Mouse (Mus musculus) CH12.LX (cell line): ENCODE measurements around the gene Gins3.

Experiments used
- CTCF ChIP-seq, 2 experiments: IDR thresholded peaks in 1 of 2; conservative IDR thresholded peaks in 1 of 2; 2 replicates each; pipeline ENCODE4 v1.5.1; 2011 to 2012; ENCODE audit warnings: low read depth in 2 of 2, low read length in 2 of 2, improper control_type of control experiment in 1 of 2, inconsistent platforms in 1 of 2, mild to moderate bottlenecking in 1 of 2, moderate library complexity in 1 of 2
- UBTF ChIP-seq: IDR thresholded peaks from 2 replicates; pipeline ENCODE4 v1.6.1; 2012; ENCODE audit warnings: low read depth, mild to moderate bottlenecking, inconsistent platforms, low read length, improper control_type of control experiment, moderate library complexity

- no peak for TF ChIP-seq CTCF (conservative IDR thresholded peaks at IDR 0.05 in 1 of 2, IDR thresholded peaks at IDR 0.05 in 1 of 2; ENCODE audit: low read depth in 2 of 2, low read length in 2 of 2)
- no peak for TF ChIP-seq UBTF
These were observed 61.4 kb downstream of the Gins3 start for GRCm38 (mm10) chr8:95694631-95695030.
